Mouse (Mus musculus): Measurements from ENCODE around the gene Cdk20.
A peak's percentile ranks its signal among the peaks of the same experiment; 100 is the strongest.
"Not testable (repeated sequence)": the region's sequence is repeated elsewhere in the genome, so short reads cannot be mapped to it uniquely, and the experiment has no call there.

Gene Cdk20

DNA sequence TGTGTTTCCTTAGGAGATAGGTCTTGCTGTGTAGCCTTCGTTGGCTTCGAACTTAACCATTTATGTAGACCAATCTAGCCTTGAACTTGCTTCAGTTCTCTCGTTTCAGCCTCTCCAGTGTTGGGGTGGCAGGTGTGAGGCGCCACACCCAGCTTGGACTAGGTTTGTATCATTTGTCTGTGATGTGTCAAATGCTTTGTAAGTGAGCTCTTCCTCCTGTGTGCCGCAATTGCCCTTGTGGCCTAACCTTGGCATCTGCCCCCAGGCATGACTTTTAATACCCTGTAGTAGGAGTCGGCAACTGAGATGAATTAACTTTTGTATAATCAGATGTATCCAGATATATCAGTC is 9.5 kb upstream of the Cdk20 start:
- DNase-seq (ENCODE audit: low spot score): no peak

GRCm38 (mm10) chr13:64424347-64424746 is 7.8 kb upstream of the Cdk20 start:
- DNase-seq (ENCODE audit: low spot score): no peak

DNA sequence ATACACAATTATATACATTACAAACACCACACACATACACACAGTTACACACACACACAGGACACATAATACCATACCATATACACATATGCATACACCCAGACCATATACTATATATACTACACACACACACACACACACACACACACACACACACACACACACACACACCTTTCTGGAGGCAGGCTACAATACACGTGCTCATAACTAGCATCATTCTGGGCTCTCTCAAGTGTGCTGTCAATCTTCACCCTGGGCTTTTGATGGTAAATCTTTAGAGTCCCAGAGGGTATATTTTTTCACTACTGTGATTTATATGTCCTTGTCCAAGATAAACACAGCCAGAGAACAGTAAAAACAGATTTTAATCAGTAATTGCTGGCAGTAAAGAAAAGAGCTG is 6.8 kb upstream of the Cdk20 start:
- DNase-seq (ENCODE audit: low spot score): no peak

DNA sequence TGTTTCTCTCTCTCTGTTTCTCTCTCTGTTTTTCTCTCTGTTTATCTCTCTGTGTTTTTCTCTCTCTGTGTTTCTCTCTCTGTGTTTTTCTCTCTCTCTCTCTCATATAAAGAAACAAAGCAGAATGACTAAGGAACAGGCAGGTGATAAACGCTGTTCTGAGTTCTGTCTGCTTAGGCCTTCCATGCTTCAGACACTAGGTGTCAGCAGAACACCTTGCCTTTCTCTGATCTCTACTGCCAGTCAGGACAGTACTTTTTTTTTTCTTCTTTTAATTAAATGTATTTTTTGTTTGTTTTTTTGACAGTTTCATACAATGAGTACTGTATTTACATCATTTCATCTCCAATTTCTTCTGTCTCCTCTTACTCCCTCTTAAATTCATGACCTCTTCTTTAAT is 2.8 kb upstream of the Cdk20 start:
- DNase-seq (ENCODE audit: low spot score): peak; percentile 19

DNA sequence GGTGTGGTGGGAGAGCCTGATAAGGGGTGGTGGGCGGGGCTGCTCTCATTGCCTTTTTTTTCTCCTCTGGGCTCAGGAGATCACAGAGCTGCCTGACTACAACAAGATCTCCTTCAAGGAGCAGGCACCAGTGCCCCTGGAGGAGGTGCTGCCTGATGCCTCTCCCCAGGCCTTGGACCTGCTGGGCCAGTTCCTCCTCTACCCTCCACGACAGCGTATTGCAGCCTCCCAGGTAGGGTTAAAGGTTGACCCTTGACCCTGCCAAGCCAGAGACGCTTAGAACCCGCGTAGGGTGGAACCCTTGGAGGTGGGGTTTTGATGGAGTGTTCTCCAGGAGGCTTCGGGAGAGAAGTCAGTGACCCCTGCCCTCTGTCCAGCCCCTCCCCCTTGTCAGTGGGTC is 5.7 kb downstream of the Cdk20 start:
- DNase-seq (ENCODE audit: low spot score): no peak

GRCm38 (mm10) chr13:64438863-64439452 is 6.8 kb downstream of the Cdk20 start:
- peak; percentile 85 for DNase-seq (ENCODE audit: low spot score)

DNA sequence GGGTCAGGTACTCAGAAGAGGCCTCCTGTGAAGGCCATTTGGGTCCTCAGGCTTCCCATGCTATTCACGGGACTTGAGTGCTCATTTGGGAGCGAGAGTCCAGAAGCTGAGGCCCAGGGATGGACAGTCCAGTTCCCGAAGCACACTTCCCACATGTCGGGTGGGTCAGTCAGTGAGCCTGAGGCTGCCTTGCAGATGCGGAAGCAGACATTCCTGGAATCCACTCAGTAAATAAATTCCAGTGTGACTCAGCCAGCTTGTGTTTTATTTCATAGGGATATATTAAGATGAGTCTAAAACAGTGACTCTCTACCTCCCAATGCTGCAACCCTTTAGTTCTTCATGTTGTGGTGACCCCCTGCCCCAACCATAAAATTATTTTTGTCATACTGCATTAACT is 7.4 kb downstream of the Cdk20 start:
- DNase-seq (ENCODE audit: low spot score): no peak

- no peak for DNase-seq (ENCODE audit: low spot score)
These were observed 8.5 kb downstream of the Cdk20 start for GRCm38 (mm10) chr13:64440592-64440991.

DNA sequence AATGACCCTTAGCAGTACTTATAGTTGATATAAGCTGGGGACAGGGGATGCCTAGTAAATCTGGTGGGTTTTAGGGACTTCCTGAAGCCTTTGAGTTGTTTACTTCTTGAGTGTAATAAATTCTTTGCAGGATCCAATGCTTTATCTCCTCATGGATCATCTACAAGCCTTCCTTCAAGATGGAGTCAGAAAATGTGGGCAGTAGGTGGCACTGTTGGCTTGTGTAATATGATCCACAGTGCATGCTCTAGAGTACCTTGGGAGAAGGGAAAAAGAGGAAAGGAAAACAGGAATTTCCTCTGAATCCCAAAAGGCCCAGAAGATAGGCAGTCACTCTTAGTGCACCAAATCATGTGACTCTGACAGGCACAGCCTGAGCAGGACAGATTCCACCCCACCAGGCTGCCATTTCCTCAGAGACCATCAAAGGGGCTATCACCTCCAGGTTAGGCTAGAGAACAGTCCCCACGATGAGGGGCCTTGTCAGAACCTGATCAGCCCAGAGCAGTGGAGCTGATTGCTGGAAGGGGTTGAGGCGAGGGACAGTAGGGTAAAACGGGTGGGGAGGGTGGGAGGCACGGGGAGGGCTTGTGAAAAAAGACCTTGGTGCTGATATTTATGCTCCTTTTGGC is 11.3 kb downstream of the Cdk20 start:
- peak; percentile 61 for DNase-seq (ENCODE audit: low spot score)

GRCm38 (mm10) chr13:64445254-64445920 is 13.3 kb downstream of the Cdk20 start:
- no peak for DNase-seq (ENCODE audit: low spot score)

DNA sequence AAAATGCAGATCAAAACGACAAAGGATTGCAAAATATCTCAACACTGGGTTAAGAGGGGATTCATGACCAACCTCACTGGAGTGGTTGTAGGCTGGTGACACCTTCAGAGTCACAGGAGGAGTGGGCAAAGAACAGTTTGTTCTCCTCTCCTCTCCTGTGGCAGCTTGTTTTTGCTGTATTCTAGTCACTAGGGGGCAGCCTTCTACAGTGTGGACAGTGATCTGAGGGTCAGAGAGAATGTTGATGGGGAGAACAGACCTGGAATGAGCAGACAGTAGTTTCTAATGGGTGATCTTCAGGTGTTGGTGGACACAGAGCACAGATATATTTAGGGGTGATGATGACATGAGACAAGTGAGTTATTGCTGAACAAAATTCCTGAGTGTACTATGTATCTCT is 15.8 kb downstream of the Cdk20 start:
- DNase-seq (ENCODE audit: low spot score): peak; percentile 61

DNA sequence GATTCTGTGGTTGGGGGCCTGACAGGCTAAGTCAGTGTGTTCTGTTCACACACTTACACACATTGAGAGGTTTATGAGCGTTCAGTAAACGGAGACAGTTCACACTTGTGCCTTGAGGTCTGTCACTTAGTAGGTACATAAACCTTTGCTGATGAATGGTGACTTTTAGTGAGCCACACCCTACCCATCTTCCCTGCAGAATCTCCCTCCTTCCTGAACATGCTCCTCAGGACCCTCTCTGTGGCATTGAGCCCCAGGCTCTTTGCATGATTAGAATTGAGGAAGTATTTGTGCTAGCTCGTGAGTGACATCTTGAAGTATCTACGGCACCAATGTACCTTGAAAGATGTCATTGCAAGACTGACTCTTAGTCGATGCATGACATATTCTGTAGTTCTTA is 16.6 kb downstream of the Cdk20 start:
- DNase-seq (ENCODE audit: low spot score): no peak

DNA sequence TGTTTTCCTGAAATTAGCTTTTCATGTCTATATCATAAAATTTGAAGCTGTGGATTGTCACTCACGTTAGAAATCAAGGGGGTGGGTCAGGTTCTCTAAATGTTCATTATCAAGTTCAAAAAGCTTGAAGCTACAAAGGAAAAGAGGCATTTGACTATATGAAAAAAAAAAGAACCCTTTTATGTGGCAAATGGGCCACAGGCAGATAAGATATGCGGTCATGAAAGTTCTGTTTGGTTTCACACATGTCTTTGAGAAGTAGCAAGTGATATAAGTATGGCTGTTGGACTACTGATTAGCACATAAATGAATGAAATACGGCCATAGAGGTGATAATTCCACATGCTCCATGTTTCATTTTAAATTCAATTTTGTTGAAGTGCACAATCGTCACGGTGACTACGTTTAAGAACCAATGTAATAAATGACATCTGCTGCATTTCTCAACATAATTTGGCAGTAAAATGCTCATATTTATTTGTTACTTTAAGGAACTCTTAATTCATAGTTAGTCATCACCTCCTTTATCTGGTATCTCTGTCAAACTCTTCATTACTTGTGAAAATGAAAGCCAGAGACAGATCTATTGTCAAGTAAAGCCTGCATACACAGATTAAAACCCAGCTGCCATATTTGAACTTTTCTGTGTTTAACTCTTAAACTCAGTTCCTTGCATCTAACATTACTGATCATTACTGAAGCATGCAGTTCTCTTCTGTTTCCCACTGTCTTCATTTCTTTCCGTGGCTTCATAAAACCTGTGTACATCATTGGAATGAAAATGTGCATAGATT is 18.1 kb downstream of the Cdk20 start:
- DNase-seq (ENCODE audit: low spot score): no peak

GRCm38 (mm10) chr13:64457225-64457978 is 25.3 kb downstream of the Cdk20 start:
- not testable (repeated sequence) for DNase-seq (ENCODE audit: low spot score)

GRCm38 (mm10) chr13:64458181-64458580 is 26.1 kb downstream of the Cdk20 start:
- DNase-seq (ENCODE audit: low spot score): no peak

DNA sequence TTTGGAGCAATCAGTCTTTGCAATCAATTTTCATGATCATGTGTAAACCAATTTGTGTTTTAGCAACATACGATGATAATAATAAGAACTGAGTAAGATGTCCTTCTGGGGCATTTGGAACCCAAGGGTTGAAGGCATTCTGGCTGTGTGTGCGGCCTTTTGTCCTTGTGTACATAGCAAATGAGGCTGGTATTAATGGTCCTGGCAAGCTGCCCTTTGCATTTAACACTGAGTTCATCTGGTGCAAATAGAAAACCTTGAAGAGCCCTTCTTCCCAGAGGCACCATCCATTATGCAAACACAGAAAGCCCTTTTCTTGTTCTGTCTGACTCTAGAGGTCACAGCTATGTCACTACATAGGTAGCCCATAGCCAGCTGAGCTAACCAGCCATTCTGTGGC is 30.5 kb downstream of the Cdk20 start:
- no peak for DNase-seq (ENCODE audit: low spot score)

GRCm38 (mm10) chr13:64465166-64465565 is 33.1 kb downstream of the Cdk20 start:
- peak; percentile 25 for DNase-seq (ENCODE audit: low spot score)

- no peak for DNase-seq (ENCODE audit: low spot score)
These were observed 35.8 kb downstream of the Cdk20 start for GRCm38 (mm10) chr13:64467886-64468285.

GRCm38 (mm10) chr13:64477968-64478367 is 45.9 kb downstream of the Cdk20 start:
- DNase-seq (ENCODE audit: low spot score): no peak

GRCm38 (mm10) chr13:64479960-64480359 is 47.8 kb downstream of the Cdk20 start:
- no peak for DNase-seq (ENCODE audit: low spot score)

GRCm38 (mm10) chr13:64489886-64490285 is 57.8 kb downstream of the Cdk20 start:
- no peak for DNase-seq (ENCODE audit: low spot score)
